Mouse (Mus musculus) adrenal gland, postnatal 4 days (tissue): ENCODE results near the gene Zcchc10. TPM values are rescaled to one million over a fixed set of nuclear protein-coding genes. Genes with fewer than 3 reads are reported as not detected.

ENCODE experiments used
- DNase-seq, 2 experiments: peaks; one replicate each; pipeline ENCODE4 v3.0.0; 2021 to 2022; ENCODE audit warnings: low spot score in 2 of 2, mixed read lengths in 2 of 2
- total RNA-seq, 2 experiments: library from RNA; stranded (reverse); gene quantifications; 2 replicates each; pipeline ENCODE4 v1.2.3; 2021

The Zcchc10 gene
- total RNA-seq, 2 experiments from 2014 or later = 12.5 to 16.4 TPM

DNA sequence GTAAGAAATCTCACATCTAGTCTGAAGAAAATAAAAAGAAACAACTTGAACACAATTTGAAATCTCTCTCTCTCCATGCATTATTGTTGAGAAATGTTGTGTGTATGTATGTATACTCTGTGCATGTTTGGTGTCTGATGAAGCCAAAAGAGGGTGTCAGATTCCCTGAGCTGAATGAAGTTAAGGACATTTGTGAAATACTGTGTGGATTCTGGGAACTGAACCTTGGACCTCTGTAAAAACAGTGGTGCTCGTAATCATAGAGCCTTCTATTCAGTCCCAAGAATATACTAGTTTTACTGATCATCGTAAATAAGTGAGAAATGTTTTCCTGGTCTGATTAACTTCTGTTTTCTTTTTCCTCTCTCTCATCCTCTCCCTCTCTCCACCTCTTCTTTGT lies 42.6 kb downstream of the Zcchc10 start:
- DNase-seq = no peak

GRCm38 (mm10) chr11:53378918-53379317 lies 54.4 kb downstream of the Zcchc10 start:
- no peak for DNase-seq

Other genes starting within 250 kb of the Zcchc10 start
- gene Hspa4, start 24.2 kb upstream of the Zcchc10 start, total RNA-seq = 100 to 1,000 TPM; 150 to 168 TPM
- gene Aff4, start 26.2 kb downstream of the Zcchc10 start, total RNA-seq = 100 to 1,000 TPM; 163 to 187 TPM
- 1 to 10 TPM in 1 of 2 experiments, not detected in 1; 7.2 TPM for gene Leap2, start 98.5 kb downstream of the Zcchc10 start, total RNA-seq
- 100 to 1,000 TPM; 559 to 683 TPM for gene Uqcrq, start 106.2 kb downstream of the Zcchc10 start, total RNA-seq
- gene Gdf9, start 106.3 kb downstream of the Zcchc10 start, total RNA-seq = 1 to 10 TPM in 1 of 2 experiments, under 1 TPM in 1; 0.85 to 1.1 TPM
- gene Gm10447, start 132.4 kb downstream of the Zcchc10 start, total RNA-seq = under 1 TPM; 0.36 to 0.51 TPM
- 1 to 10 TPM; 4.5 to 5.8 TPM for gene Shroom1, start 132.5 kb downstream of the Zcchc10 start, total RNA-seq
- not detected for gene Gm9837, start 145.8 kb downstream of the Zcchc10 start, total RNA-seq
- not detected for gene Gm9945, start 155.5 kb downstream of the Zcchc10 start, total RNA-seq
- 1 to 10 TPM; 1.7 to 2.2 TPM for gene Sowaha, start 155.6 kb downstream of the Zcchc10 start, total RNA-seq
- gene Sept8, start 194.6 kb downstream of the Zcchc10 start, total RNA-seq = 10 to 100 TPM; 60.4 to 65.7 TPM
- 10 to 100 TPM; 27.5 to 30.1 TPM for gene Kif3a, start 242.7 kb downstream of the Zcchc10 start, total RNA-seq